Mouse (Mus musculus): Measurements from ENCODE around the gene Cpb2.
A peak's percentile ranks its signal among the peaks of the same experiment; 100 is the strongest.

Gene Cpb2

DNA sequence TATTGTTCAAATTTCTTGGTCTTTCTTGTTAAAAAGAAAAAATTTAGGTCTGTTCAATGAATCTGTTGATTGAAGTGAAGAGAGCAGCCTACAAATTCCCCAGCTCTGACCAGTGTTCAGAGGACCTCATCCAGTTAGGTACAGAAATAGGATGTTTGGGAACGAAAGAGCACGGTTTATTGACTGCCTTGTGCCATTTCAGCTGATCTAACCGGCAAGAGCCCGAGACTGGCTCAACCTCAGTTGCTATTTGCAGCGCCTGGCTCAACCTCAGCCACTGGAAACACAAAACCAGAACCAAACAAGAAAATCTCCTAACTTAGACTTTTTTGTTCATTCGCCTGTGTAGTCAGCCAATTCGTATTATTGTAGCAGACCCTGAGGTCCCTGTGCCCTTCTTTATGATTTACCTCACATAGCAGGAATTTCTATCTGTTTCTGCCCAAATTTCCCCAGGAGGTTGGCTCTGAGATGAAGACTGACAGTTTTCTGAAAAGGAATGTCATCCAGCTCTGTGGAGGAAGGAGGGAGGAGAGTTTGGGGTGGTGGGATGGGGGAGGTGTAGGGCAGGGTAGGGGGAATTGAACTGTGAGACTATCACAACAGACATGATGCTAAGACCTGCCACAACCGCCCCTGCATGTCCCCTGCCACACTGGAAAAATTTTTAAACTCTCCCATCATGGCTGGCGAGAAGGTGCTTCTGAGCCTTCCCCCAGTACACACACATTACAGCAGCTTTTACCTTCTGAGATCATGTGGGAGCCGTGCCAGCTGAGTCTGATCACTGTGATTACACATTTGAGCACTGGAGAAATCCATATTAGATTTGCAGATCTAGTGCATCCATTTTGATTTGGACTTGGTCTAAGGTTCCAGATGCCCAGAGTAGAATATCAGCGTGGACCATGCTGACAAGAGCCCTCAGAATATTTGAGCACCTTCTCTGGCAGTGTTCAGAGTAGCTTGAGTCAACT lies 4.2 kb downstream of the Cpb2 start:
- no peak for DNase-seq (ENCODE audit: extremely low spot score, low spot score)

- no peak for DNase-seq (ENCODE audit: extremely low spot score, low spot score)
Measured at GRCm38 (mm10) chr14:75250432-75250831, 8.3 kb downstream of the Cpb2 start.

- no peak for DNase-seq (ENCODE audit: extremely low spot score, low spot score)
Measured at GRCm38 (mm10) chr14:75256521-75256920, 14.4 kb downstream of the Cpb2 start.

DNA sequence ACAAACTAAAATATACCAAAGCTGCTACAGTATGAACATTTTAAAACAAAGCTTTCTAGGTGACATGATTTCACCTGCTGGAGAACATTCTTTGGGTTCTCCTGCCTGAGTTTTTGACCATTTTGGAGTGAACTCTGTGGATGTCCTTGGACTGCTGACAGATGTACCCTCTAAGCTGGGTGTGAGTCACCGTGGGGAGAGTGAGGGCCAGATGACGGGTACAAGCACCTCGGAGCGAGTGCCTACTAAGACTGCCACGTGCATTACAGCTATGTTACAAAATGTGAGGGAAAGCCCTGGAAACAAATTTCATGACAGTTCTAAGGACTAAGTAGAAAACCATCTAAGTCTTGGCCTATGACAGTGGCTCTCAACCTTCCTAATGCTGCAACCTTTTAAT lies 27.4 kb downstream of the Cpb2 start:
- no peak for DNase-seq (ENCODE audit: extremely low spot score, low spot score)

DNA sequence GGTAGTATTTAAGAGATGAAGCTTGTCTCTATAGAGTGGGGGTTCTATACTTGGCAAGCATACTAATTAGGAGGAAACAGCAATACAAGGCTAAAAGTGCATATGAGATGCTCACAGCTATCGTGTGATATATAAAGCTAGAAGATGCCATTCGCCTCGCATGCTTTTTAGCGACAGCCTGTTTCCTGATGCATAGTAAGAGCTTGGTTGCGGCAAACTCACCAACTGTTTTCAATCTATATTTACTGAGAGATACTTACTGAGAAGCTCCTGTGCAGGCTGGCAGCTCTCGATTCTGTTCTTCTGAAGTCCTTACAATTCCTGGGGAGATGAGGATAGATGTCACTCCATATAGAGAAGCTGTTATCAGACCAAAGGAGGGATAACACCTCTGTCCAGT lies 37.6 kb downstream of the Cpb2 start:
- no peak for DNase-seq (ENCODE audit: extremely low spot score, low spot score)

GRCm38 (mm10) chr14:75280406-75280805 lies 38.3 kb downstream of the Cpb2 start:
- no peak for DNase-seq (ENCODE audit: extremely low spot score, low spot score)

- no peak for DNase-seq (ENCODE audit: extremely low spot score, low spot score)
Measured at GRCm38 (mm10) chr14:75283609-75284192, 41.6 kb downstream of the Cpb2 start.

- peak; percentile 98 for DNase-seq (ENCODE audit: extremely low spot score, low spot score)
Measured at GRCm38 (mm10) chr14:75284193-75284915, 42.3 kb downstream of the Cpb2 start, which contains the start of gene Zc3h13. Gene Zc3h13, plus strand, starts transcription at chr14:75284373.

DNA sequence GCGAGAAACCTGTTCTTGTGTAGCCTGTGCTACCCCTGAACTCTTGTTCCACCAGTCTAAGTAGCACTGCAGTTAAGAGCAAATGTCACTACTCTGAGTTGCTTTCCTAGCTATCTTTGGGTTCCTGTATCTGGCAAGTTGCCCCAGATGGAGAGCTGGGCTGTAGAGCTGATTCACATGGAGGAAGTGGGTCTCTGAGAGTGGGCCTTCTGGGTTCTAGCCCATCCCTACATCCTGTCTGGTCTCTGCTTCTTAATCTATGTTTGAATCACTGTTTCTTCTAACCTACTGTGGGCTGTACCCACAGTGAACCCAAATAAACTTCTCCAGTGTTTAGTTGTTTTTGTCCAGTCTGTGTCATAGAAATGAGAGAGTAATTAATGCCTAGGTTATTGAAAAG lies 59.0 kb downstream of the Cpb2 start:
- no peak for DNase-seq (ENCODE audit: extremely low spot score, low spot score)

- no peak for DNase-seq (ENCODE audit: extremely low spot score, low spot score)
Measured at GRCm38 (mm10) chr14:75303807-75304206, 61.7 kb downstream of the Cpb2 start.

- DNase-seq (ENCODE audit: extremely low spot score, low spot score), result no peak
Measured at GRCm38 (mm10) chr14:75307855-75308254, 65.8 kb downstream of the Cpb2 start.

GRCm38 (mm10) chr14:75309336-75309992 lies 67.4 kb downstream of the Cpb2 start:
- DNase-seq (ENCODE audit: extremely low spot score, low spot score), result no peak

DNA sequence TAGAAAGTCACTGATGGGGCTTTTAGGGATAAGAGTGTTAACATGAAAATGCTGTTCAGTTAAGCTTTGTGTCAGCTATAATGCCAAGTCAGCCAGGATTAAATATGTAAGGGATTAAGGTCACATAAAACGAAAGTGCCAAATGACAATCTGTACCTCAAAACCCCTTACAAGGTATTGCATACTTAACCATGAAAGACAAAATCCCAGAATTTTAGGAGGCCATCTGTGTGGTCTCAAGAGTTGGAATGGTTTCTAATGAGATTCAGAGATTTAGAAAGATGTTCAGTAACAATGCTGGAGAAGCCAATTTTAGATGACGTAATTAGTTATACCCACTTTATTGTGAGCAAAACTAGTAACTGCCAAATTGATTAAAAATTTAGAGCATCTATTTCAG lies 72.4 kb downstream of the Cpb2 start:
- DNase-seq (ENCODE audit: extremely low spot score, low spot score), result no peak

DNA sequence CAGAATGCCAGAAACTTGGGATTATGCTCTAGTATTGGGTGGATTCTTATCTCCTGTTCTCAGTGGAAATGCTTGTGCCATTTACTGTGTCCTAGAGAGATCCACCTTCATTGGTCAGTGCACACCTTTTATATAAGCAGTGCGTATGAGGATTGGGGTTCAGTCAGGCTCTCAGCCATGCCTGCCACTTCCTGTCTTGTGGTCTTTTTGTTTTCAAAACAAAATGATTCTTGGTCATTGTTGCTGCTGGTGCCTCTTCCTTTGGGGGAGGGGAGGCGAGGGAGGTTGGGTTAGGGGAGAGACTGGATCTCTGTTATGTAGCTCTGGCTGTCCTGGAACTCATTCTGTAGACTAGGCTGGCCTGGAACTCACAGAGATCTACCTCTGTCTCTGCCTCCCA lies 76.6 kb downstream of the Cpb2 start:
- no peak for DNase-seq (ENCODE audit: extremely low spot score, low spot score)

DNA sequence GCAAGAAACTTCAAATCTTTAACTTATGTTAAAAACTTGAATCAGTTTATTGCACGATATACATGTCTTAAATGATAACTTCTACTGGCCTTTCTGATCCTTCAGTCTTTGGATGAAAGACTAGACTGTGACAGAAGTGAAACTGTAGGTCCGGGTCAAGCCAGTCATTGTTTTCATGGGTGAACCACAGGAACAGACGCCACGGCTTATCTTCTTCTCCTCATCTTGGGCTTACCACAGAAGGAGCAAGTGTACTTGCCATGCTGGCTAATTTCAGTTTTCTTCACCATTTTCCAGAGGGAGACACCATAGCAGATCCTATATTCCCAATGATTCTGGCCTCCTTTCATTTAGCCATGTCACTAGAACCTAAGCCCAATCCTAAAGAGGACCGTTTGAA lies 78.2 kb downstream of the Cpb2 start:
- DNase-seq (ENCODE audit: extremely low spot score, low spot score), result no peak

GRCm38 (mm10) chr14:75323354-75323753 lies 81.3 kb downstream of the Cpb2 start:
- DNase-seq (ENCODE audit: extremely low spot score, low spot score), result no peak

DNA sequence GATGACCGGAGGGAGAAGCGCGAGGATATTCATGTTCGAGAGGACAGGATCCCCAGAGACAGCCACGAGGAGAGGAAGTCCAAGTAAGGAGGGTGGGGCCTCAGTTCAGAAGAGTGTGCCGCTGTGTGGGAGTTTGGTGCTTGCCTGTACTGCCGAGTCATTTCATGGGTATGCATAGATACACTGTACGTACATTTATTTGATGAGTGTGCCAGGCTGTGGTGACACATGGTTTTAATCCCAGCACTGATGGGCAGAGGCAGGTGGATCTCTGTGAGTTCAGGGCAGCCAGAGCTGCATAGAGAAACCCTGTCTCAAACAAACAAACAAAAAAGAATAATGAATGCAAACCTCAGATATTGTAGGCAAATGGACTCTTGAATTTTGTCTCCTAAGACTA lies 86.0 kb downstream of the Cpb2 start:
- DNase-seq (ENCODE audit: extremely low spot score, low spot score), result no peak

- DNase-seq (ENCODE audit: extremely low spot score, low spot score), result no peak
Measured at GRCm38 (mm10) chr14:75330621-75331020, 88.5 kb downstream of the Cpb2 start.
